ENCODE assay signal across 16 mouse cellular contexts in genomic region chr2:103713831-103714230, GRCm38 (mm10). TPM values are rescaled to one million over a fixed set of nuclear protein-coding genes. Genes with fewer than 3 reads are reported as not detected.
DNase-seq lines count a peak whose midpoint lies in the region; ATAC-seq lines count a peak whose summit lies in the region.
"Had no signal": no experiment of that assay in that cellular context is flagged by ENCODE, and none has a peak within 500 bp of the region (broad histone marks: within the 10 kb centered on the region; RNA-seq: fewer than 3 reads in every experiment).

No protein-coding gene starts in this region.

- ATAC-seq in liver, embryonic 13.5 days (ENCODE audit: low read depth) = peak; percentile 60
- ATAC-seq in hindbrain, embryonic 11.5 days (ENCODE audit: low FRiP score) = no peak
- ATAC-seq: lung, postnatal 0 days had no signal

- peak; percentile 47 for DNase-seq in kidney, adult 18-20 months
- no peak for DNase-seq in kidney, postnatal 10 days
- DNase-seq in kidney, postnatal 14 days = peak; percentile 41
- no peak for DNase-seq in liver, embryonic 13.5 days
- peak; percentile 71 for DNase-seq in yolk sac, embryonic 10.5 days (ENCODE audit: low spot score)
- DNase-seq in hindbrain, embryonic 11.5 days (ENCODE audit: low spot score) = no peak
- DNase-seq in right cerebral cortex, postnatal 36 days (ENCODE audit: low spot score in 2 of 2) = no peak
- DNase-seq: adrenal gland, postnatal 25 days; embryo, embryonic 11 days; gastrocnemius, postnatal 25 days; heart, adult 2 months; thymus, postnatal 4 days had no signal

- no peak overlapping the region for H3K4me2 ChIP-seq in liver, embryonic 13.5 days
- no peak overlapping the region for H3K4me2 ChIP-seq in hindbrain, embryonic 11.5 days (replicated peaks; ENCODE audit: low read depth, low read length)
- H3K4me2 ChIP-seq: heart, embryonic 15.5 days; limb, embryonic 13.5 days; midbrain, embryonic 11.5 days had no signal

- peaks cover 19% of the 10 kb centered on the region for H3K36me3 ChIP-seq in liver, embryonic 13.5 days
- no peaks in the 10 kb centered on the region; the same call in 1 of the 2 replicates for H3K36me3 ChIP-seq in hindbrain, embryonic 11.5 days (ENCODE audit: control insufficient read depth, insufficient read depth, low read length)

- 73% methylated on average over 7 of the region's 7 CpGs for WGBS in liver, embryonic 13.5 days (ENCODE audit: insufficient replicate concordance)
- WGBS in hindbrain, embryonic 11.5 days = 87% methylated on average over 7 of the region's 7 CpGs

- H3K27ac ChIP-seq in liver, embryonic 13.5 days = peak overlapping the region; percentile 37
- no peak overlapping the region for H3K27ac ChIP-seq in hindbrain, embryonic 11.5 days (ENCODE audit: low read depth, low read length)
- H3K27ac ChIP-seq: heart, adult 2 months; heart, embryonic 15.5 days; limb, embryonic 13.5 days had no signal

- peaks cover 27% of the 10 kb centered on the region for H3K4me1 ChIP-seq in liver, embryonic 13.5 days (replicated peaks)
- no peaks in the 10 kb centered on the region for H3K4me1 ChIP-seq in hindbrain, embryonic 11.5 days (replicated peaks; ENCODE audit: control insufficient read depth, insufficient read depth, low read length)

- no peaks in the 10 kb centered on the region for H3K27me3 ChIP-seq in liver, embryonic 13.5 days
- H3K27me3 ChIP-seq in hindbrain, embryonic 11.5 days (ENCODE audit: control insufficient read depth, insufficient read depth, low read length) = no peaks in the 10 kb centered on the region
- H3K27me3 ChIP-seq: heart, embryonic 15.5 days; limb, embryonic 13.5 days had no signal

- no peak overlapping the region for H3K9ac ChIP-seq in liver, embryonic 13.5 days
- no peak overlapping the region for H3K9ac ChIP-seq in hindbrain, embryonic 11.5 days (ENCODE audit: low read depth, low read length)
- H3K9ac ChIP-seq: heart, embryonic 15.5 days; limb, embryonic 13.5 days had no signal

- no peak overlapping the region for H3K4me3 ChIP-seq in liver, embryonic 13.5 days (replicated peaks)
- H3K4me3 ChIP-seq in hindbrain, embryonic 11.5 days (ENCODE audit: low read depth, low read length) = no peak overlapping the region
- H3K4me3 ChIP-seq: heart, adult 2 months; heart, embryonic 15.5 days; limb, embryonic 13.5 days had no signal

- no peaks in the 10 kb centered on the region for H3K9me3 ChIP-seq in liver, embryonic 13.5 days (replicated peaks)
- no peaks in the 10 kb centered on the region for H3K9me3 ChIP-seq in hindbrain, embryonic 11.5 days (ENCODE audit: control insufficient read depth, low read length)
- H3K9me3 ChIP-seq: heart, embryonic 15.5 days; limb, embryonic 13.5 days had no signal

RNA-seq across cellular contexts. Expression of gene Nat10, which starts 47.2 kb away (rescaled TPM):
- polyA plus RNA-seq in liver, embryonic 13.5 days (2015; fragmentation: Nextera tagmentation; extraction: Ambion mirVana) = 20.7 and 24.2 TPM in 2 replicates
- 21.5 and 22.7 TPM in 2 replicates for polyA plus RNA-seq in hindbrain, embryonic 11.5 days (2014; fragmentation: Nextera tagmentation; extraction: Ambion mirVana)

Comparison
In these comparisons a context has a peak if more than half of its experiments do, and no peak if none do; other contexts are left out.
1. DNase-seq: peak in kidney, adult 18-20 months (single experiment), kidney, postnatal 14 days (single experiment) and yolk sac, embryonic 10.5 days (single experiment); none in kidney, postnatal 10 days (single experiment), liver, embryonic 13.5 days (single experiment), hindbrain, embryonic 11.5 days (single experiment) and right cerebral cortex, postnatal 36 days (0 of 2).